Mouse (Mus musculus) forebrain, postnatal 0 days (tissue): ENCODE measurements around the gene Ciz1. TPM values are rescaled to one million over a fixed set of nuclear protein-coding genes. Genes with fewer than 3 reads are reported as not detected.

ENCODE experiments used
- ATAC-seq: fragments of 200-750 bp; cut with Nextera tagmentation; 2 replicates; pipeline ENCODE4 v1.8.0; 2017; ENCODE audit warnings: mild to moderate bottlenecking, moderate library complexity
- DNase-seq: peaks from one replicate; pipeline ENCODE4 v3.0.0-alpha.2; 2015
- H3K27ac ChIP-seq: fragments of 300-500 bp; sonication (generic); 2 replicates; pipeline ENCODE4 v1.5.1; 2014; ENCODE audit warnings: low read depth, mild to moderate bottlenecking, antibody characterized with exemption, low read length, moderate library complexity, mixed read lengths
- H3K27me3 ChIP-seq: fragments of 300-500 bp; sonication (generic); 2 replicates; pipeline ENCODE4 v1.6.1; 2014; ENCODE audit warnings: mild to moderate bottlenecking, low read length, mixed read lengths; ENCODE audit not compliant: insufficient read depth
- H3K36me3 ChIP-seq: fragments of 300-500 bp; sonication (generic); 2 replicates; pipeline ENCODE4 v1.6.1; 2014; ENCODE audit warnings: mild to moderate bottlenecking, moderate library complexity; ENCODE audit not compliant: insufficient read depth
- H3K4me1 ChIP-seq: fragments of 300-500 bp; sonication (generic); 2 replicates; pipeline ENCODE4 v1.6.1; 2014; ENCODE audit warnings: antibody characterized with exemption; ENCODE audit not compliant: insufficient read depth
- H3K4me2 ChIP-seq: fragments of 300-500 bp; sonication (generic); 2 replicates; pipeline ENCODE4 v1.6.1; 2014; ENCODE audit warnings: low read depth, mild to moderate bottlenecking, moderate library complexity
- H3K4me3 ChIP-seq: fragments of 300-500 bp; sonication (generic); 2 replicates; pipeline ENCODE4 v1.5.1; 2014; ENCODE audit warnings: low read depth, low read length, mixed read lengths
- H3K9ac ChIP-seq: fragments of 300-500 bp; sonication (generic); 2 replicates; pipeline ENCODE4 v1.6.1; 2014; ENCODE audit warnings: mild to moderate bottlenecking
- H3K9me3 ChIP-seq: fragments of 300-500 bp; sonication (generic); 2 replicates; pipeline ENCODE4 v1.6.1; 2016; ENCODE audit warnings: low read length
- CTCF ChIP-seq: sonication (generic); IDR thresholded peaks from 2 replicates; pipeline ENCODE4 v1.5.1; 2016; ENCODE audit warnings: antibody characterized with exemption, control low read depth, low read depth
- WGBS: fragments of 180-500 bp; shearing (Covaris S2); extraction: QIAGEN DNeasy Blood & Tissue Kit; methylation state at CpG from one replicate; pipeline ENCODE4 v1.1.7; 2014; 5-methylcytosine and 5-hydroxymethylcytosine counted together
- polyA plus RNA-seq: library from polyadenylated mRNA; unstranded; fragments of >200 nt; fragmentation: Nextera tagmentation; extraction: Ambion mirVana; gene quantifications from 2 replicates; pipeline ENCODE4 v1.2.1, GENCODE M21; 2015
- total RNA-seq: library from RNA; depleted of rRNA; stranded (reverse); fragments of >200 nt; gene quantifications from 2 replicates; pipeline ENCODE4 v1.2.3, GENCODE M21; 2014

Gene Ciz1
- total and polyA plus RNA-seq, 2 experiments from 2014 or later = 51.5 to 78.2 TPM

DNA sequence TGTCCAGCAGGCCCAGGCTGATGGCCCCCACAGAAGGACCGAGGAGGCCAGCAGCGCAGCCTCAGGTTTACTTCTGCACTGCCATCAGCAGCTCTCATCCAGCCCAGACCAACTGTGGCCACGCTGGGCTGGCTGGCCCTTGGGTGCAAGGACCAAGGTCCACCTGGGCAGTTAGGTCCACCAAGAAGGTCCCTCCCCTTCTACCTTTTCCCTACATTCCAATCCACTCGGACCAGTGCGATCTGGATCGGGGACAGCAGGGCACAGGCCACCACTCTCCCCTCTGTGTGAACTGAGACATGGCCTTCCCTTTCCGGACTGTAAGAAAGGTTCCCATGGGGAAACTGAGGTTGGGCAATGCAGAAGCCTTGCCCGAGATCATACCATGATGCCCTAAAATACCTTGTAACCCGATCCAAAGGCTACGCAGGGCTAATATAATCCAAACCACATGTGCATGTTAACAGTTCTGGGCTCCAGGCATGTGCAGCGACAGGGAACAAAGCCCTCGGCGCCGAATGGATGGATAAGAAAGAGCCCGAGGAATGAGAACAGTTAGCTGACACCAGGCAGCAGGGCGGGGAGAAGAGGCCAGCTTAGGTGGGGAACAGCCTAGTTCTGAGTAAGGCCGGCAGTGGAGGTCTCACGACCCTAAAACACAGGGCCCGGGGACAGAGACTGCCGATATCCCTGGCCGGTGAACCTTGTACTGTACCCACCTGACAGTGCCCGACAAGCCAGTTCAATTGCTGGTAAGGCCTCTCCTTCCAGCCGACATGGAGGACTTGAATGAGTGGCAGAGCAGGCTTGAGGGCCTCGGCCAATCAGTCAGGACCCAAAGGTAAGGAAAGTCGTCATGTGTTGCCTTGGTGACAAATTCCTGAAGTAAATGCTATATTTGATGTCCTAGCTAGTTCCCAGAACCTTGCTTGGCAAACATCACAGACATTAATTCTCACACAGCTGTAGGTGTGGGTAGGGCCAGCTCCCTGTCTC, 56.6 kb downstream of the Ciz1 start:
- H3K27ac ChIP-seq = no peak overlapping the region
- no peaks in the 10 kb centered on the region for H3K9me3 ChIP-seq
- H3K4me2 ChIP-seq = no peak overlapping the region
- ATAC-seq (no peak), DNase-seq (no peak)
- no peaks in the 10 kb centered on the region for H3K4me1 ChIP-seq
- H3K36me3 ChIP-seq = no peaks in the 10 kb centered on the region; the same call in 1 of the 2 replicates
- WGBS = 71% methylated on average over 25 of the region's 25 CpGs
- no peak for TF ChIP-seq CTCF
- H3K9ac ChIP-seq = no peak overlapping the region
- no peak overlapping the region for H3K4me3 ChIP-seq
- H3K27me3 ChIP-seq = no peaks in the 10 kb centered on the region

DNA sequence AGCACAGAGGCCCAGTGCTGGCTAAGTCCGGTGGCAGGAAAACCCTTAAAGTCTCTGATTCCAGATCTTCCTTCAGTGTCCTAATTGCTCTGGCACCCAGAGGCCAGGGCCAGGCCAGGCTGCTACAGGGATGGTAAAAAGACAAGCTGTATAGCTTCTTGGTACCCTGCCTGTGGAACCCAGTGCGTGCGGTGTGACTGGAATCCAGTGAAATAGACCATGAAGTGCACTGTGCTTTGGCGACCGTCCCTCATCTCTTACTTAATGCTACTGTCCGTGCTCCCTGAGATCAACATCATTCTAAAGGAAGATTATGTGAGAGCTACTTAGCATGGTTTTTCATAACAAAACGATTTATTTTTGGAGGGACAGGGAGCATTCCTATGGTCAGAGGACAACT, 59.3 kb downstream of the Ciz1 start:
- no peak for TF ChIP-seq CTCF
- DNase-seq = no peak
- Histone ChIP-seq H3K4me1 (no peaks in the 10 kb centered on the region), H3K27me3 (no peaks in the 10 kb centered on the region), H3K9ac (no peak overlapping the region), H3K9me3 (no peaks in the 10 kb centered on the region), H3K27ac (no peak overlapping the region), H3K4me3 (no peak overlapping the region), H3K36me3 (peaks cover 25% of the 10 kb centered on the region), H3K4me2 (no peak overlapping the region)
- 81% methylated on average over 7 of the region's 7 CpGs for WGBS
- no peak for ATAC-seq

DNA sequence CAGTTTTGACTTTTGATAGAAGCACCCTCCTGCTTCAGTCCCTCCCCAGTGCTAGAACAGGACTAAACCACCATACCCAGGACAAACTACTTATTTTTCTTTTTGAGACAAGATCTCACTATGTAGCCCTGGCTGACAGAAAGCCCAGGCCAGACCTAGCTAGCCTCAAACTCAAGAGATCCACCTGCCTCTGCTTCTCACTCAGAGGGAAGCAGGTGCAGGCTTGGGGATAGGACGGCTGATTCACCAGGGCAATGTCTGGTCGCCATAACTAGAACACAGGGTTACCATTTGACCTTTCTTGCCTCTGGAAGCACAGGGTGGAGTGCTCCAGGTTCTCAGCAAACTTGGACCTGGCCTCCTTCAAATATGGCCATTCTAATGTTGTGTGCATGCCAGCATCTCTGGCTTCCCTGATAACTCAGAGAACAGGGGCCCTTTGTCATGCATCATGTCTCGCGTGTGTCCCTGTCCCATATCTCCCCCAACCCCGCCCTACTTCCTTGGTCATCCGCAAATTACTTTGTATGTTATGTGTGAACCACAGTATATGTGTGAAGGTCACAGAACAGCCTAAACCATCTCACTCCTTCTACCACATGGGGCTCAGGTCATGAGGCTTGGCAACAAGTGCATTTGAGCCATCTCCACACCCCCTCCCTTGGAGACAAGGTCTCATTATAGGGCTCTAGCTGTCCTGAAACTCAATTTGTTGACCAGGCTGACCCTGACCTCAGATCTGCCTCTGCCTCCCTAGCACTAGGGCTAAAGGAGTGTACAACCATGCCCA, 60.8 kb downstream of the Ciz1 start:
- no peaks in the 10 kb centered on the region for H3K27me3 ChIP-seq
- no peak overlapping the region for H3K4me3 ChIP-seq
- 92% methylated on average over 6 of the region's 6 CpGs for WGBS
- no peak overlapping the region for H3K9ac ChIP-seq
- no peak for TF ChIP-seq CTCF
- no peak overlapping the region for H3K4me2 ChIP-seq
- no peak for ATAC-seq
- no peaks in the 10 kb centered on the region for H3K9me3 ChIP-seq
- peaks cover 40% of the 10 kb centered on the region for H3K36me3 ChIP-seq
- H3K4me1 ChIP-seq = no peaks in the 10 kb centered on the region
- no peak overlapping the region for H3K27ac ChIP-seq
- DNase-seq = no peak

DNA sequence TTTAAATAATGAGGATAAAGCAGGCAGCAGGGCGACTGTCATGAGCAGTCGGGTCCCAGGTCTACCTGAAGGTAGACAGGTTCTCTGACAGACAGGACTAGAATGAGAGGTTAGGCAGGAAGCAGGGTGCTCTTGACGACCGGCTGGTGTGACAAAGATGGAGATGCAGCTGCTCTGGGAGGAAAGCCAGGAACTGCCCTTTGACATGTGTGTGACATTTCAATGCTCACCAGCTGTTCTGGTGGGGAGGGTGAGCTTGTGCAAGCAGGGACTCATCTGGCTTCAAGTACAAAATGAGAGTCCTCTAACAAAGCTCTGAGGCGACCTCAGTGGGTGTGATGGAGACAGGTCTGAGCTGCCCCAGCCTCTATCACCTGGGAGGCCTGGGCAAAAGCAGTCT, 61.8 kb downstream of the Ciz1 start:
- Histone ChIP-seq H3K36me3 (peaks cover 50% of the 10 kb centered on the region), H3K4me3 (no peak overlapping the region), H3K27ac (no peak overlapping the region), H3K4me2 (no peak overlapping the region), H3K27me3 (no peaks in the 10 kb centered on the region), H3K9ac (no peak overlapping the region), H3K4me1 (no peaks in the 10 kb centered on the region), H3K9me3 (no peaks in the 10 kb centered on the region)
- no peak for DNase-seq
- ATAC-seq = no peak
- whole genome bisulfite sequencing = 68% methylated on average over 5 of the region's 5 CpGs
- no peak for TF ChIP-seq CTCF

DNA sequence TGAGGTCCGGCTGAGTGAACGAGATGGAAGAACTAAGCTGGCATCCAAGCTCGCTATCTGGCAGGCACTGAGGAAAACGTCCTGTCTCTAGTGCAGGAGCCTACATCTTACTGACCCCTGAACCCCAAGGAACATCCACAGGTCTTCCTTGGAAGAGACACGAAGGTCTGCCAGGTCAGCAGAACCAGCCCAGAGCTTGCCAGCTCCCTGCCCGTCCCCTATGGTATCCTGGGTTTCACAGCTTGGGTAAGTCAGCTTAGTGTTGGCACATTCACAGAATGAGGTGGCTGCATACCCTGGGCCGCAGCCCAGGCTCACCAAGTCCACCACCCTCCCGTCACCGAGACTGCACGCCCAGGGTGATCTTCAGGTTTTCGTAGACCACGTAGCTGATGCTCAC, 63.7 kb downstream of the Ciz1 start:
- no peak for ATAC-seq
- WGBS = 93% methylated on average over 12 of the region's 12 CpGs
- Histone ChIP-seq H3K27ac (no peak overlapping the region), H3K36me3 (peaks cover 68% of the 10 kb centered on the region), H3K4me1 (no peaks in the 10 kb centered on the region), H3K4me2 (no peak overlapping the region), H3K9ac (no peak overlapping the region), H3K4me3 (no peak overlapping the region), H3K9me3 (no peaks in the 10 kb centered on the region), H3K27me3 (no peaks in the 10 kb centered on the region)
- no peak for TF ChIP-seq CTCF
- no peak for DNase-seq

DNA sequence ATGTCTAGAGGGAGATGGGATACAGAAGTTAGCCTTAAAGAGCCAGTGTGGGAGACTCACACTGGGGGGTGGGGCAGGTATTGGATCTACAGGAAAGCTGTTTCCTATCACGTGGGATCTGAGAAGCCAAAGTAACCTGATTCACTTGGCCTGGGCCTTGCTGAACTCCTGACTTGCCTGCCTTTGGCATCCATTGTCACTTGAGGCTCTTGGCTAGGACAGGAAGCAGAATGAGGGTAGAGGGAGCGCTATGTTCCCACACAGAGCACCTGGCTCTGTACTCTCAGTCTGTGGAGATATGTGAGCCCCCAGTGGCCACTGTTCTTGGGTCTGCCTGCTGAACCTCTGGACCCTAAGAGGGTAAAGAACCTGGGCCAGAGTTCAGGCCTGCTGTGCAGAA, 64.4 kb downstream of the Ciz1 start:
- no peaks in the 10 kb centered on the region for H3K27me3 ChIP-seq
- ATAC-seq = no peak
- no peak overlapping the region for H3K4me2 ChIP-seq
- no peak overlapping the region for H3K27ac ChIP-seq
- H3K36me3 ChIP-seq = peaks cover 74% of the 10 kb centered on the region
- no peaks in the 10 kb centered on the region for H3K9me3 ChIP-seq
- WGBS = 87% methylated on average over 2 of the region's 2 CpGs
- TF ChIP-seq CTCF = no peak
- no peak for DNase-seq
- H3K4me3 ChIP-seq = no peak overlapping the region
- no peak overlapping the region for H3K9ac ChIP-seq
- H3K4me1 ChIP-seq = no peaks in the 10 kb centered on the region

DNA sequence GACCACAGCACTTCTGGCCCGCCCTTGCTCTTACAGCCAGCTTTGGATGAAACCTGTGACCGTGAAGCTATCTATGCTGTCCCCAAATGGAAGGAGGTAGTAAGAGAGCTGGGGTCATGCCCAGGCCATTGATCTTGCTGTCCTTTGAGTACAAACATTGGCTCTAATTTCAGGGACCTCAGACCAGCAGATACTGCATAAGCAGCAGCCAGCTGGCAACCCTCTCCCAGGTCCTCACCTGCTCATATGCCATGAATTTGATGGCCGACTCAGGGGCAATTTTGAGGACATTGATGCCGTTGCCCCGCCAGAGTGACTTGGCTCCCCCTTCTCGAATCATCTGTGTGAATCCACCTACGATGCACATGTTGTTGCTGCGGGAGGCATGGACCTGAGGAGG, 65.4 kb downstream of the Ciz1 start:
- no peaks in the 10 kb centered on the region for H3K27me3 ChIP-seq
- ATAC-seq = no peak
- no peak overlapping the region for H3K4me3 ChIP-seq
- WGBS = 96% methylated on average over 8 of the region's 8 CpGs
- no peaks in the 10 kb centered on the region for H3K9me3 ChIP-seq
- no peak for TF ChIP-seq CTCF
- no peak overlapping the region for H3K9ac ChIP-seq
- no peak overlapping the region for H3K4me2 ChIP-seq
- 0 out of 2 replicates have a peak, but pooled peaks cover 2% of the 10 kb centered on the region for H3K4me1 ChIP-seq
- no peak for DNase-seq
- H3K36me3 ChIP-seq = peaks cover 74% of the 10 kb centered on the region
- no peak overlapping the region for H3K27ac ChIP-seq
